Mouse (Mus musculus) bone marrow, adult 2 months (tissue): ENCODE results near the gene Pqlc3.

Source experiments
- CTCF ChIP-seq: fragments of 200-500 bp; IDR thresholded peaks from 2 replicates; pipeline ENCODE4 v1.5.1; 2011; ENCODE audit warnings: low read length, control low read depth; ENCODE audit not compliant: control insufficient read depth, insufficient read depth
- POLR2A ChIP-seq: fragments of 200-500 bp; IDR thresholded peaks from 2 replicates; pipeline ENCODE4 v1.6.1; 2011; ENCODE audit warnings: low read depth, mild to moderate bottlenecking, control low read depth, low read length, borderline replicate concordance; ENCODE audit not compliant: control insufficient read depth

DNA sequence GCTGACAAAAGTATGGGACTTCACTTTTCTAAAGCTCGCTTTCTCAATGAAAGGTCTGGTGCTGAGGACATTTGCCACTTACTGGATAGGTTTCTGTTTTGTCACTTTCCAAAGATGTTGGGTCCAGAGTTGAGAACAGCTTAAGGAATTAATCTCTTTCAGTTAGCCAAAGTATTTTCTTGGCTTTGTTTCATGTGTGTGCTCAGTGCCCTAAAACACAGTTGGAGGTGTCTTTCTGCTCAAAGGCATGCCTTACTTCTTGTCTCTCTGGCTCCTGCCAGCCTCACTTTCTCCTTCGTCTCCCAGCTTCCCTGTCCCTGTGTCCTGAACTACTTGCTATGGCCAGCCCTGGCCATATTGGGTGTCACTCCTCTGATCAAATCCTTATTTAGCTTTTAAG, 8.8 kb downstream of the Pqlc3 start:
- TF ChIP-seq CTCF (no peak), POLR2A (no peak)
